Mouse (Mus musculus) adrenal gland, adult 2 months (tissue): ENCODE measurements around the gene Ccnd3. TPM values are rescaled to one million over a fixed set of nuclear protein-coding genes. Genes with fewer than 3 reads are reported as not detected.
"Not testable (repeated sequence)": the region's sequence is repeated elsewhere in the genome, so short reads cannot be mapped to it uniquely, and the experiment has no call there.

Source experiments
- DNase-seq: peaks from one replicate; pipeline ENCODE4 v3.0.0; 2021
- polyA plus RNA-seq: library from polyadenylated mRNA; depleted of rRNA; stranded (reverse); fragments of >200 nt; gene quantifications from 2 replicates; pipeline ENCODE4 v1.2.3, GENCODE M21; 2012
- total RNA-seq, 2 experiments: library from RNA; stranded (reverse); gene quantifications; 2 replicates each; pipeline ENCODE4 v1.2.3; 2021

The Ccnd3 gene
- total and polyA plus RNA-seq, 3 experiments = 326 to 1,375 (median 471) TPM

DNA sequence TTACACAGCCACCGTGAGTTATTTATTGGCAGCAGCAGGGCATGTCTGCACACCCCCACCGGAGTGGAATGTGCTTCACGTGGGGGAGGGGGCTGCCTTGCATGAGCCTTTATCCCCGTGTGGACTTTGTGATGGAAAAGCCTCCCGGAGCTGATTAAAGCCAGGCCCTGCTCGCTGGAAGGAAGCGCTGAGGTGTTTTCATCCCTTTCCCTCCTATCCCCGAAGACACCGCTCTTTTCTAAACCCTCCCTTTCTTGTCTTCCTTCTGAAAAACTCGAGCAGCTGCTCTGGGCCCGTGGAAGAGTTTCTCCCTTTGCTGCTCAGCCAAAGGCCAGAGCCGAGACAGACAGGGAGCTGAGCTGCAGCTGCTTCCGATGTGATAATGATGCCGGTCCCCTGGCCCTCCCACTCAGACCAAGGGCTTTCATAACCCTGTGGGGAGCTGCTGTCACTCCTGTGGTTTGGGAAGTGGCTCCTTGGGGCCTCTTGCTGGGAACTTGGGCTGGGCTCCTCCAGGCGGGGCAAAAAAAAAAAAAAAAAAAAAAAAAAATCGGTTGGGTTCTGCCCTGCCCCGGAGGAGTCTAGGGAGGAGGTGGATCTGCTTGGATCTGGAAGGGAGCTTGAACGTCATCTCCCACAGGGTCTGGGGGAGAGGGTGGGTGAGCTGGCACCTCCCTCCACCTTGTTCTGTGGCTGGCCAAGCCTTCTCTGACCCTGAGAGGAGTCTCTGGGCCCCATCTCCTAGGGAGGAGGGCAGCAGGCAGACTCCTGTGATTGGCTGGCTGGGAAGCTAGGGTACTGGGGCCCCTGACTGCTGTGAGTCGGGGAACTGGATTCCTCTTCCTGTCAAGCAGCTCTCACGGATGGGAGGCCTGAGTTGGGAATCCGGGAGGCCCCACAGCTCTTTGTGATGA lies 90.7 kb downstream of the Ccnd3 start:
- DNase-seq = peak; percentile 84

DNA sequence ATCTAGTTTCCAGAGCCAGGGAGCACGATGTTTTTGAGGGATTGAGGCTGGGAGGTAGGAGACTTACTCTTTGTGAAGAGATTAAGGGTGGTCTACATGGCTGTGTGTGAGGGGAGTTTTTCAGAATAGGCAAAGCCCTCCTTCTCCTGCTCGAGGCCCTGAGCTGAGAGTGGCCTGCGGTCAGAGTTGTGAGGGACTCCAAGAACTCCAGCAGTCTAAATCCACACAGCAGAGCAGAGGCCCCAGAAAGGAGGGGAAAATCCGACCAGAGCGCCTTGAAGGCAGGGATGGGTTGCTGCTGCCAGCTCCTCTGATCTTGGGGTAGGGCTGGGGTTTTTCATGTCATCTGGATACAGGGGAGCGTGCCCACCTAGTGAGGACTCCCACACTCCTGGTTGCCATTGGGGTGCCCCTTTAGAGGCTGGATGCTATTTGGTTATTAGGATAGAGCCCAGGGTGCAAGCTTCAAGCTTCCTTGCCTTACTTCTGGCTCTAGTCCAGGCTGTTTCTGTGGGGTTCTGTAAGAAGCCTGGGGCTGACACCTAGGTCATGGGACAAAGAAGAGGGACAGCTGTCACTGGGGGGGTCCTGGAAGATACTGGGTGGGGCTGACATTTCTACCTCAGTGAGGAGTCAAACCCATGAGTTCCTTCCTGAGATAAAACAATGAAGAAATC lies 91.4 kb downstream of the Ccnd3 start:
- DNase-seq = peak; percentile 43

DNA sequence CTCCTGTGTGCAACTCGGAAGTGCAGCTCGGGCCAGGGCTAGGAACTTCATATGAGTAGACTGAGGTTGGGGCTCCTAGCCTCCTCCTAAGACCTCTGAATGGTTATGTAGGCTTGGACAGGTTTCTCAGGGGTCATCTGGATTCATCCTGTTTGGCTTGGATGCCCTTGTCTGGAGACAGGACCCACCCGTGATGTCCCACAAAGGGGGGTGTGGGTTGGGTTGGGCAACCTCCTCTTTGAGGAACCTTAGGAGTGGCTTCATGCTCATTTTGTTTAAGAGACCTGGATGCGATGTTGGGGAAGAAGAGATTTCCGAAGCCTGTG lies 92.0 kb downstream of the Ccnd3 start:
- peak; percentile 31 for DNase-seq

DNA sequence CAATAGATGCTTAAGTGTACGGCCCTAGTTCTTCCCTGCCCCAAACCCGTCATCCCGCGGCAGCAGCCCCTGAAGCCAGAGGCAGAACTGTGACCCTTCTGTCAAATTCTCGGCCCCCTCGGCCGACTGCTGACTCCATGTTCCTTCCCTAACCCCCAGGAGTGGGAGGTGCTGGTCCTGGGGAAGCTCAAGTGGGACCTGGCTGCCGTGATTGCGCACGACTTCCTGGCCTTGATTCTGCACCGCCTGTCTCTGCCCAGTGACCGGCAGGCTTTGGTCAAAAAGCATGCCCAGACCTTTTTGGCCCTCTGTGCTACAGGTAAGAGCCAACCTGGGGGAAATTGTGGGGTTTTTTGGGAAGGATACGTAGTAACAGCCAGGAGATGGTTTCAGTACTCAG lies 92.4 kb downstream of the Ccnd3 start:
- DNase-seq = peak; percentile 61

DNA sequence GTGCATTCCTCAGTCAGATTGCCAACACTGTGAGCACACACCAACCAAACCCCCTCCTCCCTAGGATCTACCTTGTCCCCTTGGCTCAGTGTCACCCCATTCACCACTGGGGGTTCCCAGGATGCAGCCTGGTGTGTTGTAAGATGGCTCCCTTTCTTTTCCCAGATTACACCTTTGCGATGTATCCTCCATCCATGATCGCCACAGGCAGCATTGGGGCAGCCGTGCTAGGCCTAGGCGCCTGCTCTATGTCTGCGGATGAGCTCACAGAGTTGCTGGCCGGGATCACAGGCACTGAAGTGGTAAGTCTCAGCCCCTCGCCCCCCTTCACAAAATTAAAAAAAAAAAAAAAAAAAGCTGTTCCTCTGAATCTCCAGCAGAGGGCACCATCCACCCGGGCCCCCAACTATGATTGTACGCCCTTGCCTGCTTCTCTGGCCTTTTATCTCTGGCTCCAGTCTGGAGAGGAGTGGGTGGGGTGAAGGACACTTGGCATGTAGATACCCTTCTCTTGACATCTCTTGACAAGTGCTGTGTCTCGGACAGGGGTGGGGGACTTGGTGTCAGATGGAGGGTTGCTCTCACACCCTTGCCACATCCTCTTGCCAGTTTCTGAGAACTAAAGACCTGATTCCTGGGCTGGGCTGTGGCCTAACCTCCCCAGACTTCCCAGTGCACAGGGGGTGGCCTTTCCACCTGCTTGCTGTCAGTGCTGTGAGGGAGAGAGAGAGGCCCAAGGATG lies 93.2 kb downstream of the Ccnd3 start:
- peak; percentile 67 for DNase-seq

DNA sequence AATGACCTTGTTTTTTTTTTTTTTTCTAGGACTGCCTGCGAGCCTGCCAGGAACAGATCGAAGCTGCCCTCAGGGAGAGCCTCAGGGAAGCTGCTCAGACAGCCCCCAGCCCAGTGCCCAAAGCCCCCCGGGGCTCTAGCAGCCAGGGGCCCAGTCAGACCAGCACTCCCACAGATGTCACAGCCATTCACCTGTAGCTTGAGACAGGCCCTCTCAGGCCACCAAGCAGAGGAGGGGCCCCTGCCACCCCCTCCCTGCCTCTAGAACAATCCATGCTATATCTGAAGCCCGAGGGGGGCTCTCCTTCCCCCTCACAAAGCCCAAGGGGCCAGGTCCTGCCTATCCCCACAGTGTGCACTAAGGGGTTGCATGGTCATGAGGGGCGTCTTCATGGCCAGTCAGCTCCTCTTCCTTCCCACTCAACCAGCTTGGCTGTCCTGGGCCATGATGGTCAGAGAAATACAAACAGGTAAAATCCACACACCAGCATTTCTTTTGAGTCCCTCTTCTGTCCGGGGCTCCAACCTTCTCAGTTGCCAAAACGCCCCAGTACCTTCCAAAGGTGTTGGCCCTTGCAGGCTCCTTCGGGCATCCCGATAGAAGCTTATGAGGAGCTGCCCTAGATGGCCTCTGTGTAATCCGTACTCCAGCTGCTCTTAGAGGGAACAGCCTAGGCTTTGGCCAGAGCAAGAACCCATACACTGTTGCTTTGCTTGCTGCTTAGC lies 93.9 kb downstream of the Ccnd3 start:
- DNase-seq = not testable (repeated sequence)

DNA sequence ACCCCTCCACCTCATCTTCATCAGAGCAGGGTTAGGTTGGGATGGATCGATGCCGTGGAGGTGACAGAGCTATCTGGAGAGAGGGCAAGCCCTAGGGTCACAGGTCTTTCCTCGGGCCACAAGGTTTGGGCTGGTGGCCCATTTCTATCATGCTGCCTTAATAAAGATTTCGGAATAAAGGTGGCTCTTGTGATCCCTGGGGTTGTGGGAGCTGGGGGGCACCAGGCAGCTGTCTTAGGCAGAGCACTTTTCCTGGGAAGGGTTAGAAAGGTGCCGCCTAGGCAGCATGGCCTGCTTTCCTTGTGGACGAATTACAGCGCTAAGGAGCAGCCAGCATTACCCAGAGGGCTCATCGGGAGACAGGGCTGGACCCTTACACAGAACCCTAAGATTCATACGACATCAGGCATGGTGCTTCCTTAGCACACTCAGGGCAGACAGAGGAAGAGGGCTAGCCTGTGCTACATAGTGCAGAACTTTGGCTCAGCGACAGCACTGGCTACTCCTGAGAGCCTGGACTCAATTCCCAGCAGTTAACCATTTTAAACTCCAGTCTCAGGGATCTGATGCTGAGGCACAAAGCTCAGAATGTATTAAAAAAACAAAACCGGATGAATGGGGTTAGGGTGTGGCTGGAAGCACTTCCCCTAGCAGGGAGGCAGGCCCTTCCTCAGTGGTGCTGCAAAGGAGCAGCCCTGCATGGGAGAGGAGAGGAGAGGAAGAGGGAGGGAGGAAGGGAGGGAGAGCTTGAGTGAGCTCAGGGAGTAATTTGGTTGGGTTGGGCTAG lies 94.9 kb downstream of the Ccnd3 start:
- peak; percentile 41 for DNase-seq

DNA sequence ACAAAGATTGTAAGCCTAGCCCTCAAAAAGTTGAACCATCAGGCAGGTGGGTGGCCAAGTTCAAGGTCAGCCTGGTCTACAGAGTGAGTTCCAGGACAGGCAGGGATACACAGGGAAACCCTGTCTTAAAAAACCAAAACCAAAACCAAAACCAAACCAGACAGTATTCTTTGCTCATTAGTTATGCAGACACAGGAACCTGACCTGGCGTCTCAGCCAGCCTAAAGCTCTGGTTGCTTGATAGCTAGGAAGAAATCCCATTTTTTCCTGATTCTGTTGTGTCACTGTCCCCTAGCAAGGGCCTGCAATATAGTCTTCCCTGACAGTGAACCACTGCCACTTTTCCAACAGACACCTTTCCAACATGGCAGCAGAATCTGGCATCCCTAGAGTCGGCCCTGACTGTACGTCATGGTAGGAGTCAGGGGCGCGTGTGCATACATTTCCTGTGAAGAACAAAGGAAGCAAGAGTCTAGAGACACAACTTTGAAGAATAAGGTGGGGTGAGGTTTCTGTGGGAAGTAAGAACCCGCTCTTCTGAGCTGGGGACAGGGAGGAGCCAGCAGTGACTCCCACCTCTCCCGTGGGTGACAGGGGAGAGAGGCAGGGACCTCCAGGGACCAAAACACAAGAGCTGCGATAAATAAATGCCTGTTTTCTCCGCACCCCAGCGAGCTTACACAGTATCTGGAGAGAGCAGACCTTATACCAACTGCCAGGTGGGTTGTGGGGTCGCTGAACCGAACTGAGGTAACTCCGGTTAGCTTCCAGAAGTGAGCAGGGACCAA lies 95.9 kb downstream of the Ccnd3 start:
- no peak for DNase-seq

DNA sequence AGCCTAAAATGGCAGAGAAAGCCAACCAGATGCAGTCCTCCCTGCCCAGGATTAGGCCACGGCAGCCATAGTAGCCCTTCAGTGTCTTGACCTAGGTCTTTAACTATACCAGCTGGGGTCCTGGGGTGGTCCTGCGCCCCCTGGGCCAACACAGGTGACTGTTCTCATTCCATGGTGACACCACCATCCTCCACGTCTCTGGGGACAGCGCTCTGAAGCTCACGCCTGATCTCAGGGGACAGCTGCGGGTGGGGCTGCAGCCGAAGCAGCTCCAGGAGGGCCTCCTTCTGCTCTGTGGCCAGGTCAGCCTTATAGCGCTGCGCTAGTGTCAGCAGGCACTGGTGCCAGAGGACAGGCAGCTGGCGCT lies 96.5 kb downstream of the Ccnd3 start:
- no peak for DNase-seq

DNA sequence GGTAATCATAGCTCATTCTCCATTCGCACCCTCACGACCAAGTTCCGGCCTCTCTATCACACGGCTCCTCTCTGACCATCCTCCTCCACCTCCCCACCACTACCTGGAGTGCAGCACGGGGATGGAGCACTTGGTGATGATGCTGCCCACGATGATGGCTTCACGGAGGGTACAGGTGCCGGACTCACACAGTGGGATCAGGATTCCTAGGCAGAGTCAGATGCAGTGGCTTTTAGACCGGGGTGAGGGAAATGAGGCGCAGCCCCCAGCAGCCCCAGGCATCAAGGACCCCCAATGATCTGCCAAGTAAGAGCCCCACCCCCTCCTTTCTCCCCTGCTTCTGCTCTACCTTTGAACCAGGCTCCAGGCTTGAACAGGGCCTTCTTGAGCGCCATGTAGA lies 97.4 kb downstream of the Ccnd3 start:
- DNase-seq = no peak

DNA sequence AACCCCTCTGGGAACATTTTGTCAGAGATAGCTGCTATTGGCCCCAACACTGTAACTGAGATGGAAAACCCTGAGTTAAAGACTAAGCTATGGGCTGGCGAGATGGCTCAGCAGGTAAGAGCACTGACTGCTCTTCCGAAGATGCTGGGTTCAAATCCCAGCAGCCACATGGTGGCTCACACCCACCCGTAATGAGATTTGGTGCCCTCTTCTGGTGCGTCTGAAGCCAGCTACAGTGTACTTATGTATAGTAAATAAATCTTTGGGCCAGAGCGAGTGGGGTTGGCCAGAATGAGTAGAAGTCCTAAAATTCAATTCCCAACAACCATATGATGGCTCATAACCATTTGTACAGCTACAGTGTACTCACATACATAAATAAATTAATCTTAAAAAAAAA lies 101.4 kb downstream of the Ccnd3 start:
- DNase-seq = peak; percentile 35

DNA sequence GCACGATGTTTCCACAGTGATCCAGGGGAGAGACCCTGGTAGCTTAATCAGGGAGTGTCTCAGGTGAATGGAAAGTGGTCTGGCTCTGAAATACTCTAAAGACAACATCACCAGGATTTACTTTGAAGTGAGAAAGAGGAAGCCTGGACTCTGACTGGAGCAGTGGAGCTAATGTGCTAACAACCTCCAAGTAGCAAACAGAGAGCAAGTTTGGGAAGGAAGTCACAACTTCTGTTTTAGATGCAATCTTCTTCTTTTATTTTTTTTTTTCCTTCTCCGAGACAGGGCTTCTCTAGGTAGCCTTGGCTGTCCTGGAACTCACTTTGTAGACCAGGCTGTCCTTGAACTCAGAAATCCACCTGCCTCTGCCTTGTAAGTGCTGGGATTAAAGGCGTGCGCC lies 104.3 kb downstream of the Ccnd3 start:
- no peak for DNase-seq

DNA sequence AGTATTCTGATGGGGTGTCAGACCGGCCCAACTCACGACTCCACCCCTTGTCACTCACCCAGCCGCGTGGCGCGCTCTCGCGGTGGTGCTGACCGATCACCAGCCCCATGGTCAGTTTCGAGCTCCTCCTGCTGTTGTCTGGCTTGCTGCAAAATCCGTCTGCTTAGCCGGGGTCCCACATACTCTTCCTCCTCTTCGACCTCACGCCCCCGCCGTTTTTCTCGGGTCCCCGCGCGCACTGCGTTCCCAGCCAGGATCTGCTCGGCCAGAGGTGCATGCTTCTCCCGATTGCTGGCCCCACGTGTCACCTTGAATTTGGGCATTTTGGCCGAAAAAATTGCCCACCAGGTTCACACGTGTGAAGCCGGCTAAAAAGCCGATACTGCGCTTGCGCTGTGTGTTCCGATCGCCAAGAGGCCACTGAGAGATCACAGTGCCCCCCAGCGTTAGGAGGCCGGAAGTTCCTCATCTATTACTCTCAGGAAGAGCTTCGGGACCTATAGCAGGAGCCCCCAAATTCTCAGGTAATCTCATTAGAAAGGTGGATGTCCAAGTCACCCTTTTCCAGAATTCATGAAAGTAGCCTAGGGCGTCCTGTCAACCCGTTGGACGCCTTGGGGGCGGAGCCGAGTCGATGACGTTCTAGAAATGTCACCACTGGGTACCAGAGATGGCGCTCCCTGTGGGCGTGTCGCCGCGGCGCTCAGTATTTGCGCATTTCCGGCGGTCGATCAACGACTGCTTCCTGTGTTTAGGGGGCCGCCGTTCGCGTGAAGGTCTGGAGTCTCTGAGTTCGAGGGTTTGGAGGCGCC lies 106.2 kb downstream of the Ccnd3 start, which contains the start of the genes Bysl, Med20 and Gm20517:
Gene Bysl (minus strand): TSS at position 644 of the 812 bp plus-strand sequence.
Gene Med20 (plus strand): TSS at position 734 of the 812 bp plus-strand sequence.
Gene Gm20517 (plus strand): TSS at position 741 of the 812 bp plus-strand sequence.
- peak; percentile 96 for DNase-seq

DNA sequence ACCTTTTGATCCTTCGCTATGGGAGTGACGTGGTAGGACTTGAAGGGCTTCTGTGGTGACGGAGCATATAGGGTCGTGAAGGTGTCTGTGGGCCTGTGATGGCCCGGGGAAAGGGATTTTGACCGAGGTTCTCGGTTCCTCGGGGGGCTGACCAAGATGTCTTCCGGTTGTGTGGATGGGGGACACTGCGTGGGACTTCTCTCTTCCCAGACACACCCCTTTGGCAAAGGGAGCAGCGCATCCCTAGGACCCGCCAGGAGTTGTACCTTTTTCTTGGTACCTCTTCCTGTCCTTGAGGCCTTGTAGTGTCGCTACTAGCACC lies 106.8 kb downstream of the Ccnd3 start:
- DNase-seq = no peak

DNA sequence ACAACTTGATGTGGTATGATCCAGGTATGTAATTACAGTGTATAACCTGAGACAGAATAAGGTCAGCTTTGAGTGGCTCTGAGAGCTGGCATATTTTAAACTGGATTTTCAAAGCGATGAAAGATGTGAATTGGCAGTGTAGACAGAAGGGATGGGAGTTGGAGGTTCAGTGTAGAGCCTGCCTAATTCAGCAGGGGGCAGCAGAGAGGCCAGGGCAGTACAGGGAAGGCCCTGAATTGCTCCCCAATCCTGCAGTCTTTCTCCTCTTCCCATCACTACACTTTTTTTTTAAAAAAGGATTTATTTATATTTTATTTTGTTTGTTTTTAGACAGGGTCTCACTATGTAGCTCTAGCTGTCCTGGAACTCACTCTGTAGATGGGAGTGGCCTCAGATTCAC lies 109.2 kb downstream of the Ccnd3 start:
- DNase-seq = peak; percentile 55

DNA sequence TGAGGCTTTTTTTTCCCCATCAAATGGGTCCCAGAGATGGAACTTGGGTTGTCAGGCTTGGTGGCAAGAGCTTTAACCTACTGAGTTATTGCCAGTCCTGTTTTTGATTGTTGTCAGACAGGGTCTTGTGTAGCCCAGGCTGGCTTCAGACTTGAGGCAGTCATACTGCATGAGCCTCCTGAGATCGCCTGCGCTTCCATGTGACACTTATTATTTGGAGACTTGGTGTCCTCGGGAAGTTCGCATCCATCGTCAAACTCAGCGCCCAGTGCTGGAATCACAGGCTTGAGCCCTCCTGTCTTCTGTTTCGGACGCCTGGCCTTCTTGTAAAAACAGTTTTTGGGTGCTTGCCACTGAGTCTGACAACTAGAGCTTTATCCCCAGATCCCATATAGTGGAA lies 111.3 kb downstream of the Ccnd3 start:
- no peak for DNase-seq

DNA sequence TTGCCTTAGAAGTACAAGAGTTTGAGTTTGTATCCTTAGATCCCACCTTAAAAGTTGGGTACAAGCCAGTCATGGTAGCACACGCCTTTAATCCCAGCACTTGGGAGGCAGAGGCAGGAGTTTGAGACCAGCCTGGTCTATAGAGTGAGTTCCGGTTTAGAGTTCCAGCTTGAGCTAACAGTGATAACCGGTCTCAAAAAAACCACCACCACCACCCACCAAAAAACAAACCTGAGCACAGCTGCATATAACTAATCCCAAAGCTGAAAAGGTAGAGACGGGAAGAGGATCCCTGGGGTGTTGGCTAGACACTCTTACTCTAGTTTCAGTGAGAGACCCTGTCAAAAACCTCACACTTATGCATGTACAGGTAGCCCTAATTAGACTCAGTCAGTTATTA lies 111.8 kb downstream of the Ccnd3 start:
- no peak for DNase-seq

DNA sequence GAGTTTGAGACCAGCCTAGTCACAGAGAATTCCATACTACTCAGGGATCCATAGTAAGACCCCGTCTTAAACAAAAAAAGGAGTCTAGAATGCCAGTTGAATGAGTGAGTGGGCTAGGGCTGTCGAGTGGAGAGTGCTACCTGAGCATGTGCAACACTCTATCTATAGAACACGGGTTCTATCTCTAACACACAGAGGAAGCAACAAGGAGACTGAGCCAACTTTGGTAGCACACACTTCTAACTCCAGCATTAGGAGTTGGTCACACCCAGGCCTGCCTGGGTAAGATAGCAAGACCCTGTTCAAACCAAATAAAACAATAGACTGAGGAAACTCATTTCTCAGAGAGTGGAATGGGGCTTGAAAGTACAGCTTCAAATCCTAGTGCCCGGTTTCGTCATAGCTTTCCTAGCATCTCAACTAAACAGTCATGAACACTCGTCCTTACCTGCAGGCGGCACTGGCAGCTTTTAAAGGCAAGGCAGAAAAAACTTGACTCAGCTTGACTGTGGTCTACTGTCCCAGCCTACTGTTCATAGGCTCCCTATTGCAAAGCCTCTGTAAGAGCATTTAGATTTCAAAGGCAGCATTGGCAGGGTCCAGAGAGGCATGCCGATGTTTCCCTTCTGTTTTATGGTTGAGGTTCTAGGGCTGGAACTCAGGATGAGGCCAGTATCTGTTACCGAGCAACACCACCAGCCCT lies 112.9 kb downstream of the Ccnd3 start:
- no peak for DNase-seq
